Mouse (Mus musculus) bone marrow macrophage, adult 2 months (primary cell): ENCODE data around the gene Ppfibp2. TPM values are rescaled to one million over a fixed set of nuclear protein-coding genes. Genes with fewer than 3 reads are reported as not detected.

Experiments used
- H3K27ac ChIP-seq: 2 replicates; pipeline ENCODE4 v1.5.1; 2012; ENCODE audit warnings: low read depth, low read length; ENCODE audit not compliant: insufficient read depth
- H3K4me1 ChIP-seq: 2 replicates; pipeline ENCODE4 v1.6.1; 2012; ENCODE audit warnings: low read length; ENCODE audit not compliant: control insufficient read depth, insufficient read depth
- H3K4me3 ChIP-seq: 2 replicates; pipeline ENCODE4 v1.5.1; 2012; ENCODE audit warnings: mild to moderate bottlenecking, low read length, moderate library complexity; ENCODE audit not compliant: insufficient read depth
- CTCF ChIP-seq: IDR thresholded peaks from 2 replicates; pipeline ENCODE4 v1.5.1; 2012; ENCODE audit warnings: low read depth, mild to moderate bottlenecking, low read length, moderate library complexity
- POLR2A ChIP-seq: IDR thresholded peaks from 2 replicates; pipeline ENCODE4 v1.6.1; 2012; ENCODE audit warnings: mild to moderate bottlenecking, low read depth, low read length, borderline replicate concordance
- polyA plus RNA-seq: library from polyadenylated mRNA; stranded (reverse); fragments of >200 nt; gene quantifications from 2 replicates; pipeline ENCODE4 v1.2.4, GENCODE M21; 2012; ENCODE audit not compliant: missing spikeins, insufficient read depth, insufficient read length

Gene Ppfibp2
- polyA plus RNA-seq, 1 experiment, result 44.3 TPM

DNA sequence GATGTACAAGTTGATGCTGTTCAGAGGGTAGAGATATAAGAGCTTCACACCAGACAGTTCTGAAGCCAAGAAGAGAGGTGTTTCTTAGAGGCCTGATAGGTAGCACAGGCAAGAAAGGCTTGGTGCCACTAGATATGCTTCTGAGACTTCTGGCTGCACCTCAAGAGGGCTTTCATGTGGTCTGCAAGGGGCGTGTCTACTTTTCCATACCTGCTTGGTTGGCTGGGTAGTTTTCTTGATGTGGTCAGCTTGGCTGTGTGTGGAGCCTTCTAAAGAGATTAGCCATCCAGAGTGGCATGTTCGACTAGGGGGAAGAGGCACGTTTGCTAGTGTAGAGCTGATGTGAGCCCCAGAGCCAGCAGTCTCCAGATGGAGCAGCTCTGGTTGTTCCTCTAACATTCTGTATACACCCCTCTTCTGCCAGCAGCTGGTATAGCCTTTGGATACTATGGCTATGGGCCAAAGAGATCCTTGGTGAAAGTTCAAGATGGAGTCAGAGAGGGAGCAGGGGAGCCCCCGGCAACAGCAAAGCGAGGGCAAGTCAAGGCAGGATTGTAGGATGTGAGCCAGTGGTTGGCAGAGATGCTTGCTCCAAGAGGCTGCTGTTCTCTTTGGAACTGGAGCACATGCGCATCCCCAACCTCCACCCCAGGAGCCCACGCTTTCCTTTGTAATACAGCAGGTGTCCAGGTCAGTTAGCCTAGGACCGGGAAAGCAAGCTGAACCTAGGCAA lies 64.3 kb downstream of the Ppfibp2 start:
- no peak overlapping the region for H3K27ac ChIP-seq
- H3K4me3 ChIP-seq, result no peak overlapping the region
- peaks cover 8% of the 10 kb centered on the region for H3K4me1 ChIP-seq
- TF ChIP-seq POLR2A (no peak), CTCF (no peak)

DNA sequence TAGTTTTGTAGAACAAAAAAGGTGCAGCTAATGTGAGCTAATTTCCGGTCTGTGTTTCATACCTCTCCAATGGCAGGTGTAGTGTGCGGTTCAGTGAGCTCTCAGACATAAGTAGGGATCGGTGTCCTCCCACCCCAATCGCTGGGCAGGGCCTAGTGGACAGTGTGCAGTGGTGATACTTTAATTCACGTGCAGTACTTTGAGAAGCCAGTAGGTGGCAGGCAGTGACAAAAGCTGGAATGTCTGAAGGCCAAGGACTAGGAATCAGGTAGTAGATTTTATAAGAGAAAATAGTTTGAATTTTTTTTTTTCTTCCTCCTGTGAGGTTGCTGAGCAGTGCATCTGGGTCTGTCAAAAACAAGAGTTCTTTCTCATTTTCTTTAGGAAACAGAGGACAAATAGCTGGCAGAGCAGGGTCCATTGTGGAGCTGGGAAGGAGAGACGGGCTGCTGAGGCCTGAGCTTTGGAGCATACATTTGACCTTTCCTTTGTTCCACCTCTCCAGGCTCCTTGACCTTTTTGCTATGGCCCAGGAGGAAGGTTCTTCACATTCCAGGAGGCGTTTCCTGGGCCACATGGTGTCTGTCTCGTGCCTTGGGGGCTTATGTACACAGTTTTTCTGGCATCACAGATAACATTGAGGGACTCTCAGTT lies 66.3 kb downstream of the Ppfibp2 start:
- H3K4me3 ChIP-seq, result no peak overlapping the region
- no peak overlapping the region for H3K27ac ChIP-seq
- no peak for TF ChIP-seq POLR2A
- no peak for TF ChIP-seq CTCF
- peaks cover 26% of the 10 kb centered on the region for H3K4me1 ChIP-seq

DNA sequence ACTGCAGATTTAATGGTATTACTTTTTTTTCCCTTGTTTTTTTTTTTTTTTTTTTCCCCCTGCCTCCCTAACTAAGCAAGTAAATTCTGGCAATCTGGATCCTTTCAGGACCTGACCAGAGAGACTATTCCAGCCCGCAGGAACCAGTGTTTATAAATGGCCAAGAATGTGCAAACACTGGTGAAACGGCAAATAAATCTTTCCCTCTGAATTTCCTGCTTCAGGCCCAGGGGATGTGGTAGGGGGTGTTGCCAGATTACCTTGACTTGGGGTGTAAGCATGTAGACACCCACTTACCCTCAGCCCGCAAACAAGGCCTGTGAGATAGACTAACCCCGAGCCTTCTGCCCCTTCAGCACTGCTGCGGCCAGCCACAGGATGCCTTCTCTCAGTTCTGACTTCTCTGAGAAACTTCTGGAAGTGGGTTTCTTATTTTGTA lies 66.9 kb downstream of the Ppfibp2 start:
- Histone ChIP-seq H3K4me1 (peaks cover 26% of the 10 kb centered on the region), H3K4me3 (no peak overlapping the region), H3K27ac (no peak overlapping the region)
- TF ChIP-seq POLR2A (no peak), CTCF (no peak)

DNA sequence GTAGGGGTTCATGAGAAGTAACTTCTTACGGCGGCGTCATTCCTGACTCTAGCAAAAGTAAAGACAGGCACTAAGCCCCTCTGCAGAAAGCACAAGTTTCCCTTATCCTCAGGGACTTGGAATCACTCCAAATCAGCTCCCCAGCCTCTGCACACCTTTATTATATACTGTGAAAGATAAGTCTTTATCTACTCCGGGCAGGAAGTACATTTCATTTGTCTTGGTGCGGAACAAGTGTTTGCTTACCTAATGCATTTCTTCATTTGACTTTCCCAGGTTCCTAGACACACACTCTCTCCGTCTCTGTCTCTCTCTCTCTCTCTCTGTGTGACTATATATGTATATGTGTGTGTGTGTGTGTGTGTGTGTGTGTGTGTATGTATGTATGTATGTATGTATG lies 68.6 kb downstream of the Ppfibp2 start:
- H3K4me3 ChIP-seq, result no peak overlapping the region
- peaks cover 33% of the 10 kb centered on the region for H3K4me1 ChIP-seq

DNA sequence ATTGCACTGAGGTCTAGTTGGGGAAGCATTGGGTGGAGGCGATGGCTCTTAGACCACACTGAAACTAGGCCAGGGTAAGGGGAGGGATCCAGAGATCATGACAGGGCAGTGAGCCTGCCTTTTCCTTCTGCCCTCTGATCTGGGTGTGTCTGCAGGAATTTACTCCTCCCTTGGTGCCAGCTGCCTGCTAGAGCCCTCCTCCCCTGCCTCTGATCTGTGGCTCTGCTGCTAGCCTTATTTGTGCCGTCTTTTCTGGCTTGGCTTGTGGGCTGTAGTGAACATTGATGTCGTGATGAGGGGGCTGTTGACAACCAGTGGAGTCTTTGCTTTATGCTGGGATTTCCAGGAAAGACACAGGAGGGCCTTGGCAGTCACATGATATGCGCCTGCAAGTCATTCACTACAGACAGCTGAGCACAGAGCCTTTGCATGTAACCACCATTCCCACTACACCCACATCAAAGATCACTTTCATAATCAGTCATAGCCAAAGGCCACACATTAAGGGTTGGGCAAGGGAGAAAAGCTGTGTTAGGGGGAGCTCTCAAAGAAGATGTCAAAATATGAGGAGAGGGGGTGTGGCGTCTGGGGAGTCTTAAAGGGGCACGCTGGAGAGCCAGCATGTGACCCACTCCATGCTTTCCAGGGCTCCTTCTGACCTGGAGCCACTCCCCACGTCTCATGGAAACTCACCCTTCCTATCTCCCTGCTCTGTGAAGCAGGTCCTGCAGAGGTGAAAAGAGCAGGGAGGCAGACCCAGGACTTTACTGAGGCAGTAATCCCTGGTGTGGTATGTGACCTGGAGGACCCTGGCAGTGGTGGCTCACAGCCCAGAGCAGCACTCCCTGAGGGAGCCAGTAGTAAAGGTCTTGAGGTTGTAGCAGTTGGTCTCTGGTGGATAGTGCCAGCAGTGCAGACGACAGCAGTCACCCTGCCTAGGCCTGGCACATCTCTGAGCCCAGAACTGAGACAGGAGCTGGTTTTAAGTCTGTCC lies 69.4 kb downstream of the Ppfibp2 start:
- Histone ChIP-seq H3K4me1 (peaks cover 36% of the 10 kb centered on the region), H3K4me3 (no peak overlapping the region), H3K27ac (no peak overlapping the region)
- TF ChIP-seq POLR2A (no peak), CTCF (no peak)

More for the DNA sequence above, 68.6 kb downstream of the Ppfibp2 start:
- no peak overlapping the region for H3K27ac ChIP-seq
- no peak for TF ChIP-seq CTCF
- TF ChIP-seq POLR2A, result no peak

DNA sequence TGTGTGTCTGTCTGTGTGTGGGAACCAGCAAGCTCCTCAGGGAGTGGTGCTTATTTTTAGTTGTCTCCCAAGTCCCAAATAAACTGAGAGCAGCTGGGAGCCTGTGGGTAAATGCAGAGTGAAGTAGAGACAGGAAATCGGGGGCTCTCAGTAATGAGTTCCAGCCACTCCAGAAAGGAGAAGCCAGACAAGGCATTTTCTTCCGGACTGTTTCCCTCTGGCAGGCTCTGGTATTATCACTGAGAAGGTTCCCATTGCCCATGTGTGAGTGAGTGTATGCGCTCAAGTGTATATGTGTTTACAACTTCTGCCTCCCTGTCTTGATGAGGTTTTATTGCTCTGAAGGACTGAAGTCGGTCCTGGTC lies 70.2 kb downstream of the Ppfibp2 start:
- TF ChIP-seq POLR2A (no peak), CTCF (no peak)
- peak overlapping the region; percentile 6; the same call in 1 of the 2 replicates for H3K27ac ChIP-seq
- H3K4me1 ChIP-seq, result peaks cover 36% of the 10 kb centered on the region
- no peak overlapping the region for H3K4me3 ChIP-seq

DNA sequence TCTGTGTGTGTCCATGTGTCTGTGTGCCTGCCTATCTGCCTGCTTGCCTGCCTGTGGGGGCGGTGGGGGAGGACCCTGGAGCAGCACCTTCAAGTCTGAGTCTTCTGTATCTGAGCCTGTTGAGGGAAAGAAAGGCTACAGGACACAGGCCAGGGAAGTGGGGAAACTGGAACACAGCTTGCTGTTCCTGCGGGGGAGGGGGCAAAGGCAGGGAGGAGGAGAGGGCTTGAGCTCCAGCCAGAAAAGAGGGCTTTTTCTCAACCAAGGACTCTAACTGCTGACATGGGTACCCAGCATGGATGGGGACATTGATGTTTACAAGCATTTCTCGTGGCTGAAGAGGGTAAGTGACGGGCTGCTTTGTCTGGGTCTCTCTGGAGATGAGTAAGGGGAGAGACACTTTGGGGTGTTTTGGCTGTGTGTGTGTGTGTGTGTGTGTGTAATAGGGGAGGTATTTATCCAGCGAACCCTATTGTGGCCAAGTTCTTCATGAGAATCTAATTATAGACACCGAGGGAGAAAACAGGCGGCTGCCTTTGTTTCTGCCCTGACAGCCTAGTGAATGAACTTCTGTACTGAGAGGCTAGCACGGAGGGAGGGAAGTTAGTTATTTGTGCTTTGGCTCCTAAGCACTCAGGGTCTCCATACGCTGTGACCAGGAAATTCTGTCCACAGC lies 70.7 kb downstream of the Ppfibp2 start:
- no peak for TF ChIP-seq POLR2A
- Histone ChIP-seq H3K27ac (peak overlapping the region; percentile 6; the same call in 1 of the 2 replicates), H3K4me1 (peaks cover 36% of the 10 kb centered on the region), H3K4me3 (no peak overlapping the region)

DNA sequence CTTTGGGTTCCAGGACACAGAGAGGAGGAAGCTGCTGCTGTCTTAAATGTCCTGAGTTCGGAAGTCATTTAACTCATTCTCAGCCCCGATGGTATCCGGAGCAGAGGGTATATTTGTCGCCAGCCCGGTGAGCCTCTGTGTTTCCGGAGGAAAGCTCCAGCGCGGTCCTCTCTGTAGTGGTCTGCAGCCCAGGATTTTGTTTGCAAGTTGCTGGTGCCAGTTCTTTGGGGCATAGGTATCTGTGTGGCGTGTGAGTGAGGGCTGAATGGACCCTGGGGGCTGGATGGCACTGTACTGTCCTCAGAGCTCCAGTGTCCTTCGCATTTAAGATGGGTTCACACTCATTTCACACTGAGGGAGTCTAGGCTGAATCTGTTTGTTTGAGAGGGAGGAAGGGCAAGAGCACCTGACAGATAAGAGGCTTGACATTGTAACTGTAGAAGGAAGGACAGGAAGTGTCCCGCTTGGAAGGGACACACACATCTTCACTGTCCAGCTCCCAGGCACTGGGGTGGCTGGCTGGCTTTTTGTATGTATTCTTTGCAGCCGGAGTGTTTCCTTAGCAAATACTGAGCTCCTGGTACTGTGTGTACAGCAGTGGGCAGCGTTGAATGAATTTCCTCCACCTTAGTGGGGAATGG lies 71.4 kb downstream of the Ppfibp2 start:
- peaks cover 36% of the 10 kb centered on the region for H3K4me1 ChIP-seq
- H3K4me3 ChIP-seq, result no peak overlapping the region
- no peak for TF ChIP-seq CTCF
- no peak for TF ChIP-seq POLR2A
- H3K27ac ChIP-seq, result no peak overlapping the region

DNA sequence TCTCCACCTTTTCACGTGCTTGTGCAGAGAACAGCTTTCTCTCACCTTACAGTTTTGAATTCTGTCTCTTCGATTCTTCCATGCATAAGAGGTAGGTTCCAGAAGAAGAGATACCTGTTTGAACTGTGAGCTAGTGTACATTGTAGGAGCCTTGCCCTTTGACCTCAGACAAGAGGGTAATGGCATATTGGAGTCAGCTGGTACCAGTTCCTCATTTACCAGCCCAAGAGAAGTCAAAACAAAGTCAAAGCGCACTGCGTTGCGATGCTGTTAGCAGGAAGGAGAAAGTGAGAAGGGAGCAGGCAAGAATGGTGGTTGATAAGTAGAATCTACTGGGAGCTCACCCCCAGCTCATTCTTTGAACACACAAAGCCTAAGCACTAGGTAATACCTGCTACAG lies 73.5 kb downstream of the Ppfibp2 start:
- no peak for TF ChIP-seq CTCF
- Histone ChIP-seq H3K4me3 (no peak overlapping the region), H3K27ac (no peak overlapping the region), H3K4me1 (peaks cover 34% of the 10 kb centered on the region)
